Mouse (Mus musculus) T-cell, adult 2 months (primary cell): ENCODE data around the gene Prnd.

ENCODE experiments used
- DNase-seq: peaks from one replicate; pipeline ENCODE4 v3.0.0; 2022; ENCODE audit warnings: low spot score

Prnd gene

DNA sequence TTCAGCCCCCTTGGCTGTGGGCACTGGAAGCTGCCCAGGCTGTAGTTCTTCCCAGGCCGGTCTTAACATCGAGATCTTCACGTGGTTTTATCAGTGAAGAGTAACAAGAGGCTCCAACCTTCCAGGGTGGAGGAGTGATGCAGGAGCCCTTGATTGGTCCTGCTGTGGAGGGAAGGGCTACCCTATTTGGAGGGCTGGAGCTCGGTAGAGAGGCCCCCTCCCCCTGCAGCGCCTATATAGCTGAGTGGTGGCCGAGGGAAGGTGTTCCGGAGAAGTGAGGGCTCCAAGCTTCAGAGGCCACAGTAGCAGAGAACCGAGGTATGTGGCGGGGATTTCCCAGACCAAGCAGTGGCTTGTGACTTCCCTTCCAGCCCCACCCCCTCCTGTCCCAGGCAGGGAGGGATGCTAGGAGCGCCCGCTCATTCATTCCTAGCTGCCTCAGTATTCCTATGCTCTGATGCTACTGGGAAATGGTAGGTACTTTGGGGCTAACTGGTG, at the start of gene Prnd:
Prnd (plus strand) TSS at position 264 of the 498 bp plus-strand sequence.
- peak; percentile 52 for DNase-seq

DNA sequence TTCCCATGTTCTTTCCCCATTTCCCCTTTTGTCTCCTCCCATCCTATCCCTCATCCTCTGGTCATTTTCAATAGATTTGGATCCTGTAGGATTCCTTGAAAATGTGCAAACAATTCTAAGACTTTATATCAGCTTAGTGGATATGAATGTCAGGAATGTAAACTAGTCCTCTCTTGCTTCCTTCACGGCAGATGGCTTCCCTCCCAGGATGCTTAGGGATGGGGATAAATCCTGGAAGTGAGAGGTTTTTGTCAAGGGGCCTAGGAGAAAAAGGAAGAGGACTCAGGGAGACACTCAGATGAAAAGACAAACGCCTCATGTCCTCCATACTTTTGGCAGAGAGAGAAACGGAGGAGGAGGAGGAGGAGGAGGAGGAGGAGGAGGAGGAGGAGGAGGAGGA, 48.2 kb upstream of the Prnd start:
- no peak for DNase-seq

DNA sequence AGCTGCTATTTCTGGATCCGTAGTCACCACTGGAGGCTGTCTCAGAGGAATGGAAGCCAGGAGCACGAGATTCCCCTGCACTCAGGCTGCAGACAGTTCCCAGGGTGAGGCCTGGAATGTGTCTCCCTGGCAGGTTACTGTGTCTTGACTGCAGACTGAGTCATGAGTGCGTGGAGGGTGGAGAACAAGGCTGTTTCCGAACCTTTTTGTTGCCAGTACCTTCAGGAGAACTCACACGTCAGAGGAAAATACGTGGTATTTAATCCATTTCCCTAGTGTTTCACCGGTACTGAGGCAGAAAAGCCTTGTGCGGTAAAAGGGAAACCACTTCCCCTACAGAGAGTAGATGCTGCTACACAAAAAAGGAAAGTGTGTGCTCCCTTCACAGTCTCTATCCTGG, 47.8 kb upstream of the Prnd start:
- DNase-seq: peak; percentile 24

DNA sequence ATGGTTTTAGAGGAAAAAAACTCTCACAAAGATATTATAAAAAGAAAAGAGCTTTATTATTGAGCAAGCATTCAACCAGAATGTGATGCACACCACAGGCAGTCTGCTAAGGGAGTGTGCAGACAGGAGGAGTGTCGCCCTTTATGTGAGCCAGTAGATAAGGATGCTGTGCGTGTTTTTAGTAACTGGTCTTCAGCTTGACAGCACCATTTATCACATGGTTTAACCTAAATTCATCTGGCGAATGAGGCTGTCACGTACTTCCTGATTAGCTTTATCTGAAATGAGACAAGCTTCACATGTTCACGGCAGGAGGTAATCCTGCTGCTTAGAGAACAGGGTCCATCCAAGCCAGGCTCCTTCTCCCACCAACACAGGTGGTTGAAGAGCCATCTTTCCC, 45.6 kb upstream of the Prnd start:
- no peak for DNase-seq

DNA sequence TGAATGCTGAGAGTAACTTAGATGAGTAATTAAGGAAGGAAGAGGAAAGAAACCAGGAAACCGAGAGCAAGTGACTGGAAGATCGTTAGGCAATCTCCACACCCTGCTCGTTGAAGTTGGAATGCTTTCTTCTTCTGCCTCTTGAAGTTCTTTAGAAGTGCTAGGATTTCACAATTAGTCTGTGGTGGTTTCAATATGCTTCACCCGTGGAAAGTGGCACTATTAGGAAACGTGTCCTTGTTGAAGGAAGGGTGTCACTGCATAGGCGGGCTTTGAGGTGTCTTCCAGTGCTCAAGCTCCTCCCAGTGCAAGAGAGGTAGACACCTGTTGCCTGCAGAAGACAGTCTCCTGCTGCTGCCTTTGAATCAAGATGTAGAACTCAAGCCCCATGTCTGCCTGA, 44.9 kb upstream of the Prnd start:
- DNase-seq: no peak

DNA sequence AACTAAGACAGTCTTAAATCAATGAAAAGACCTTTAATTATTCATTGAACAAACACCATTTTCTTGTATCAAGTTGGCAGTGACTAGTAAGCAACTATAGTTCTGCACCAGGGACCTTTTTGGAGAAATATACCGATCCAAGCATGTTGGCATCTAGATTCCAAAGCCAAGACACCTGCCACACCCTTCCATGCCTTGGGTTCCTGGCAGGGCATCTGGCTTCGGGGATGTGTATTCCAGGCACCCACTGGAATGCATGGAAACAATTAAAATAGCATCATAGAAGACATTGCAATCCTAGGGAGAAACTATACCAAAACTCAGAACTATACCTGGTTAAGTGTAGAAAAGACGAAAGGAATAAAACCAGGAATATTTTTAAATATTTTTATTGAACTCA, 44.4 kb upstream of the Prnd start:
- DNase-seq: no peak

DNA sequence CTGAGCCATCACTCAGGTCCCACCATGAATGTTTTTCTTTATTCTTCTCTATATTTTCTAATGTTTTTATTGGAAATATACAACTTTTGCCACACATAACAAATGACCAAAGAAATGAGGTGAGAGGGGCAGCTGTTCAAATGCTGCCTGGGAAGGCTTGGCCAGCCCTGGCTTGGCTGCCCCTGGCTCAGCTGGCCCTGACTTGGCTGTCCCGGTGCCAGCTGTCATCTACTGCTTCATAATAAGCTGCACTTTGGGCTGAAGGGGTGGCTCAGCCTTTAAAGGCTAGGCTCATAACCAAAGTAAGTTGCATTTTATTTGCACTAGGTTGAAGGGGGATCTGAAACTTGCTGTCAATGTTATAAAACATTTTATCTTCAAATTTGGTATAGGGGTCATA, 43.8 kb upstream of the Prnd start:
- no peak for DNase-seq

DNA sequence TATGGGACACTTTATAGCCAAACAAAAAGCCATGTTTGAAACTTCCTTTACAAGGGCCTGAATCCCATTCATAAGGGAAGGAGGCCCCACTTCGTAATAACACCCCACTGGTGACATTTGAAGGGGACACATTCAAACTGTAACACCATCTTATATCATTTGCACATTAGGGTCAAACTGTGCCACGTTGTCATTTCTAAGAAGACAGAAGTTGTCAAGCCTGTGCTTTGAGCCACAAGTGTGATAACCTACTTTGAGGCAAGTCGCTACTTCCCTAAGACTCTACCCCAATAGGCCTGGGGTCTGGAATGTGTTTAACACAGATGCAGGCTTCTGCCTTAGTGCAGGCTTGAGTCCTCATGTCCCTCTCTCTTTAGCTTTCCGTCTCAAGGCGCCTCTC, 43.4 kb upstream of the Prnd start:
- no peak for DNase-seq

DNA sequence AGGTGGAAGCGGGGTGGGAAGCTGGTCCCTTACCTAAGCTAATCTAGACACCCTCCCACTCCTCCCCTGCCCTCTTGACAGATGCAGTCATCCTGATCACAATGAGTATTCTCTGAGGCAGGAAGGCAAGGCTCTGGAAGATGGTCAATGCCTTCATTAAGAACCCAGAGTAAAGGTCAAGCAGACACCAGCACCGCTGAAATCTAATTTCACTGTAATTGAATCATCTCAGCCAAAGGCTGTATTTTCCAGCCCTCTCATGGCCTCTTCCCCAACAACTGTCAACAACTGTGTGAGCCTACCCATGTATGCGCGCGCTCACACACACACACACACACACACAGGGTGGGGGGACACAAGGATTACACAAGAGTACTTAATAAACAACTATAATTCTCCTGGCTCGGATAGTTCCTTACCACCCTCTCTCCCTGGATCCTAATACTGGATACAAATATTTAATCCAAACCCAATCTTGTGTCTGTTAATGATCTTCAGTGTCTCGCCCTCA, 42.3 kb upstream of the Prnd start:
- no peak for DNase-seq

DNA sequence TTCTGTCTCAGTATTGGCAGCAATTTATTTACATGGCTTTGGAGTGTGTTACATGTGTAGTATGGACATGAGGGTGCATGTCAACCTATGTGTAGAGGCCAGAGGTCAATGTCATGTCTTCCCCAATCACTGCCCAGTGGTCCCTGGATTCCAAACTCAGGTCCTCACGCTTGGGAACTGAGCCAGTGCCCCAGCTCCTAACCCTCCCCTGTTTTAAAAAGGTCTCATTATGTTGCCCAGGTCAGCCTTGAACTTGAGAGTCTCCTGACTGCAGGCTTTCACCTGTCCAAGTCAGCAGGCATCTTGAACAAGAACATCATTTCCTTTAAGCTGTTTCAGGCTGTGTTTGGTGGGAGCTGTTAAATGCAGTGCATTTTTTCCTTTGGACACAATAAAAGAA, 41.8 kb upstream of the Prnd start:
- DNase-seq: no peak

DNA sequence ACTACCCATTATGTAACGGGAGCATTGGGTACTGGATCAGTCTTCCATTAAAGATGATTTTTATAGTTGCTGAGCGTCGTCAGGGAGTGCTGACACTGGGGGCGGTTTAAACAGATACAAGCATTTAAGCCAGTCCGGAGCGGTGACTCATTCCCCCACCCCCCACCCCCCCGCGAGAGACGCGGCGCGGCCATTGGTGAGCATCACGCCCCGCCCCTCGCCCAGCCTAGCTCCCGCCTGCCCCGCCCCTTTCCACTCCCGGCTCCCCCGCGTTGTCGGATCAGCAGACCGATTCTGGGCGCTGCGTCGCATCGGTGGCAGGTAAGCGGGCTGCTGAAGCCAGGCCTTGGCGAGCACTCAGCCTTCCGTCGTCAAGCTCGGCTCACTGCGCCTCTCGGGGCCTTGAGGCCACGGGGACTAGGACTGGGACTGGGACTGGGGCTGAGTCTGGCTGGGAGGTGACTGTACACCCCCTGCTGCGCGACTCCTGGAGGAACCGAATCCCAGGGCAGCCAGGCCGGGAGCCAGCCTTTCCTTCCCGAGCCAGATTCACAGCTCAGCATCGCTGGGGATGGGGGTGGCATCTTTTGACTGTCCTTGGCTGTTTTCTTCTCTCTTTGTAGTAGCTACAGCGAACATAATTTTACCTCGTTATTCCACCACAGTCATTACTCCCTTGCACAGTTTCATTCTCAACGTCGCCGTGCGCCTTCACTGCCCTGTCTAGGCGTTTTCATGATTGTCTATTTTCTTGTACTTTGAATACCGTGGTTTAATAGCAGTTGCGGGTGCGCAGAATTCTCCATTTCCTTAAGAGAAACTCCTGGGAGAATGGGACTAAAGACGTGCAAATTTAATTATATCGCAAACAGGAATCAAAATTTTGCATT, 40.7 kb upstream of the Prnd start, which contains the start of the genes Prnp and Prn:
Prnp (plus strand) TSS at position 246 of the 890 bp plus-strand sequence.
Prn (plus strand) TSS at position 275 of the 890 bp plus-strand sequence.
- DNase-seq: peak; percentile 84

DNA sequence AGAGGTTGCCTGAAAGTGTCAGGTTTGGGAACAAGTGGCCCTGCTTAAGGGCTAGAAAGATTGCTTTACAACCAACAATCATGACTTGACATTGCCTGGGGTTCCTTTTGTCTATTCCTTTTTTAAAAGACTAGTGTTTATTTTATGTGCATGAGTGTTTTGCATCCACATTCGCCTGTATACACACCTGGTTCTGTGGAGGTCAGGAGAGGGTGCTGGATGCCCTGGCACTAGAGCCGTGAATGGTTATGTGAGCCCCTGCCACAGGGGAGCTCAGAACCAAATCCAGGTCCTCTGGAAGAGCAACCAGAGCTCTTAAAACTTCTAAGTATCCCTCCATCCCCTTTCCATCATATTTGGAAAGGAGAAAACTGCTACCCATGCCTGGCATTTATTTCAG, 39.8 kb upstream of the Prnd start:
- DNase-seq: no peak

DNA sequence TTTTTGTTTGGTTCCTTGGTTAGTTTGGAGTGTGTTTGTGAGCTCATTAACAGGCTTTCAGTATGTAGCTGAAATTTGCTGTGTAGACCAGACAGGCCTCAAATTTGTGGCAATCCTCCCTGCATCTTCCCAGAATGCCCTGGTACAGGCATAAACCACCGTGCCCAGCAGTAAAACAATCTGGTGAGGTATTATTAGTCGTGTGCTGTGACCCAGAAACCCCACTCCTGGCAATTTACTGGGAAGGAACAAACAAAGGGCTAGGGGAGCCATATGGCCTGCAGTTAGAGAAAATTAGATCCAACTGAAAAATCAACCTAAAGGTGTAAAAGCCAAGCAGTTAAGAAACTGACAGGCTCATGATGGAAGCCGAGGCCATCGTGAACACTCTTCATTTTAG, 39.3 kb upstream of the Prnd start:
- DNase-seq: no peak

DNA sequence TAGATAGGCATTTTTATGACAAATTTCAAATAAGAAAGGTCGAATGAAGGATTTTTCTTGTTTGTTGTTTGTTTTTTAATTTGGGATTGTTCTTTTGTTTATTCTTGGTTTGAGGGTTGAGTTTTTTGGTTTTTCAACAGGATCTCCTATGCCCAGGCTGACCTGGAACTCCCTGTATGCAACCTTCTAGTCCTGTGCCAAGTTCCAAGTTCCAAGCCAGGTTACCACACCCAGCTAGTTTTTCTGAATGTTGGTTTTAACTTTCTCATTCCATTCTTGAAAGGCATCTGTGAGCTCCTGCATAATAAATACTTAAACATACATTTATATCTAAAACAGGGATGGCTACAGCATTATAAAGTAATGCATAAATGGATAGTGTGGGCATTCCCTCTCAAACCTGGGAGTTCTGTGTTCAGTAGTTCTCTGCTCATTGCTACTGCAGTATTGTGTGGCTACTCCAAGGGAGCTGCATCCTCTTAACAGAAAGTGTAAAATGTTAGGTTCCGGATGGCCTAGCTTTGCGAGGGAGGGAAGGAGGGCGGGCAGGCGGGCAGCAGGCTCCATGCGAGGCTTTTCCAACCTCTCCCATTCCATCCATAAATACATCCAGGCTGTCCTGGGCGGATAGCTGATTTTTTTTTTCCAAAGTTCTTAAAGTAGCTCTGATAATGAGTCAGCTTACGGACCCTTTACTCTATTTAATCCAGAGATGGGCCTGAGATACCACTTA, 38.0 kb upstream of the Prnd start:
- DNase-seq: no peak

DNA sequence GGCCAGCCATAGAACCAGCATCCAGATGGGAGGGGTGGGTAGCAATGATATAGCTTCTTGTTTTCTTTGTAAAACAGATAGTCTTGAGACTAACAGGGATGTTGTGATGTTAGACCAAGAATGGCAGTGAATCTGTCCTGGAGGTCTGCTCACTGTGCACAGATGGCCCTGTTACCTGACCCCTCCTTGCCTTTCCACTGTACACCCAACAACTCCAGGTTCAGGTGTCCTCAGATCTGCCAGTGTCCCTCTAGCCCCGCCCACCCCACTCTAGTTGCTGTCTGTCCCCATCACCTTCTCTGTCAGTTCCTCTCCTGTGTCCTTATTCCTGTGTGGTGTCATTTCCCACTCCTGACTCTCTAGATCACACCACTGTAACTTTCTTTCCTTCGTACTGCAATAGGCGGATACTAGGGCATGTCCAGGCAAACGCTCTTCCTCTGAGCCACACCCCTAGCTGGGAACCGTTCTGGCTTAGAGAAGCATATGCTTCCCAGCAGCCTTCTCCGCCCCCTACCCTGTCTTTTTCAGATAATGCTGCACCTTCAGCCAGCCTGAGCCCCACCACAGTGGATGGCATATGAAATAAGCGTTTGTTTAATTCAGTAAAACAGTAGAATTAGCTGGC, 18.3 kb upstream of the Prnd start:
- no peak for DNase-seq

DNA sequence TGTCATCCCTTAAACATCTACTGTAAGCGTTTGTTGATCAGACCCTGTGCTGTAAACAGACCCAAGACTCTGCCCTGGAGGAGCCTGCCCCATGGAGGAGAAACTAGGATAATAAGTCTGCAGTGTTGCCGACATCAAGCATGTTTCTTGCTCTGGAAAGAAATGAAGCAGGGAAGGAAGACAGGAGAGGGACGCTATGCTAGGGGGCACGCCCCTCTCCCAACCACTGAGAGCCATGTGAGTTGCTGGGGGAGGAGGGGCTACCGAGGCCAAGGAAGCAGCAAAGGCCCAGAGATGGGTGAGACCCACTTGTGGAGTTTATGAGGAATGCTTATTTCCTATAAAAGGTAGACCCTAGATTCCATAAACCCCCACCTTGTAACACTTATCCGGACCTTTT, 17.6 kb upstream of the Prnd start:
- DNase-seq: no peak

DNA sequence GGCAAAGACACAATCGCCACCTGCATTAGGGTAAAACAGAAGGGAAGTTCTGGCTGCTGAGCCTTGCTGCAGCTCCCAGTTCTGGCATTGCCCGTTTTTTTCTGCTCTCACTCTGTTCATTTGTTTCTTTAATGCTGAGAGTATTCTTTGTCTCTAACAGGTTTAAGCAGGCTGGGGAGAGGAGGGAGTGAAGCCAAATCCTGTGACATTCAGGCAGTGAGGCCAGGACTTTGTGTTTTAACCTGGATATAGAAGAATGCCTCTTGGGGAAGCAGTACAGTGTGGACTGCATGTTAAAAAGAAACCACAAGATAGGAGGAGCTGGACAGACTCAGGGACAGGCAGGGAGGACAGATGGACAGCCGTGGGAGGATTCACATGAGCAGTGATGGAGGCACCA, 17.1 kb upstream of the Prnd start:
- DNase-seq: no peak

DNA sequence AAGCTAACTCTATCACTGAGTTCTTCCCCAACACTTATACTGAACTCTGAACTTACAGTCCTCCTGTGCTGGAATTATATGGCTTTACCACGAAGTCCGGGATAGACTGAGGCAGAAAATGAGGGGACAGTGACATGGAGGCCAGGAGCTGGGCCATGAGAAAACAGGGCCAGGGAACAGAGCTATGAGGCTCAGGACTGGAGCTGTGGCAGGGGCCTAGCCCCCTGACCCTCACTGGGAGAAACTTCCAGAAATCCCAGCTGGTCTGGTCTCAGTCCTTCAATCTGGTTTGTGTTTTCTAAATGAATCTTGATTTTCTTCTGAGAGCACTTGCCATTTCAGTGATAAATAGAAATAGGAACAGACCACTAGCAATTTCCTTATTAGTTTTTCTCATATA, 16.4 kb upstream of the Prnd start:
- no peak for DNase-seq

DNA sequence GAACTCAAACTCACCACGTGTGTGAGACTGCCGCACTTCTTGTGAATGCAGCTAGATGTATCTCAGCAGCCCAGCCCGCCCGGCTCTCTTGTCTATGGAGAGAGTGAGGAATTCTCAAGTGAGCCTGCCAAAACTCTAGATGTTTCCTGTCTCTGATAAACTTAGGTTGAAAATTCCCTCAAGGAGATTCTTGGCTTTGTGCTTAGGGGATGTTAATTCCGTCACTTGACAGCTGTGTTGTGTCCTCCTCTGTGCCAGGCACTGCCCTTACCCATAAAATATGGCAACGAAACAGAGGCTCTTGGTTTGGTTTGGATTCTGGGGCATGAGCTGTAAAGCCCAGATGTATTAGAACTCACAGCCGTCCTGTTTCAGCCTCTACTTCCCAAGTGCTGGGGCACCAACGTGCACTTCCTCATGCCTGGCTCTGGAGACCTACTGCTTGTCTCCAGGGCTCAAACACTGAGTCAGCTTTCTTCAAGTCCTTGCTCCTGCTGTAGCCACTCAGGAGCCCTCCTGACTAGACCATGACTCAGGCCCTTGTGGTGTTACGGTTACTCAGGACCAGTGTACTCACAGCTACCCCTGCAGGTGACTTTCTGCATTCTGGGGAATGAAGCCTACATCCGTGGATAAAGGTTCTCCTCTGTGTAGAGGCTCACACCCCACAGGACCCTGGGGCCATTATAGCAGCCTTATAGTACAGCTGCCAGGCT, 15.1 kb upstream of the Prnd start:
- DNase-seq: no peak

DNA sequence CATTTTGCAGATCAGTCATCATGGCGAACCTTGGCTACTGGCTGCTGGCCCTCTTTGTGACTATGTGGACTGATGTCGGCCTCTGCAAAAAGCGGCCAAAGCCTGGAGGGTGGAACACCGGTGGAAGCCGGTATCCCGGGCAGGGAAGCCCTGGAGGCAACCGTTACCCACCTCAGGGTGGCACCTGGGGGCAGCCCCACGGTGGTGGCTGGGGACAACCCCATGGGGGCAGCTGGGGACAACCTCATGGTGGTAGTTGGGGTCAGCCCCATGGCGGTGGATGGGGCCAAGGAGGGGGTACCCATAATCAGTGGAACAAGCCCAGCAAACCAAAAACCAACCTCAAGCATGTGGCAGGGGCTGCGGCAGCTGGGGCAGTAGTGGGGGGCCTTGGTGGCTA, 14.3 kb upstream of the Prnd start:
- no peak for DNase-seq

DNA sequence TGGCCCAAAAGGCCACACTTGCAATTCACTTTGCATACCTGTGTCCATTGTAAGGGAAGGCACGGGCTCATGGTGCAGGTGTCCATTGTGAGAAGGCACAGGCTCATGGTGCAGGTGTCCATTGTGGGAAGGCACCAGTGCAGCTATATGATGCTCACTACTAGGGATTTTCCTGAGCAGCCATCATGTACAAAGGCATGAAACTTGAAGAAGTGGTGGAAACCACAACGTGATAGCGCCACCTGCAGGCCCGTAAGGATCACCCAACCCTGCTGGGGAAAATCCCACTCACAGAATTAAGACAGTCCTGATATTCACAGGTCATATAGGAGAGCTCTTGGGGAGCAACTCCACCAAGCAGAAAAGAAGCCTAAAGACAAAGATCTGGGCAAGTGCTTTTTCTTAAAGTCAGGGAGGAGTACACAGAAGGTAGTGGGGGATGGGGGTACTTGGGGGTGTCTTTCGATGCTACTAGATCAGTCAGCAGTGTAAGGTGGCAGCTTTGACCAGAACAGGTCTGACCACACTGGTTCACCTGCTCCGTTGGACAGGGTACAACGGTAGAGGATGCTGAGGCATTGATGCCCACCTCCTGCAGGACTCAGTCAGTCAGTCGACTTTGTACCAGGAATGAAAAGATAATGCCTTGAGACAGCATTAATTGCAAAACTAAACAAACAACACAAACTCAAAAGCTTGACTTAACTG, 11.1 kb upstream of the Prnd start:
- DNase-seq: peak; percentile 43
